Mouse (Mus musculus) liver, adult 2 months (tissue): ENCODE results near the gene Cul9.

Source experiments
- CTCF ChIP-seq: fragments of 200-500 bp; IDR thresholded peaks from 2 replicates; pipeline ENCODE4 v1.5.1; 2011; ENCODE audit warnings: low read depth, low read length, control low read depth
- POLR2A ChIP-seq: fragments of 200-500 bp; IDR thresholded peaks from 2 replicates; pipeline ENCODE4 v1.6.1; 2011; ENCODE audit warnings: low read length, control low read depth; ENCODE audit not compliant: insufficient read depth; ENCODE audit errors: extremely low read depth

GRCm38 (mm10) chr17:46458439-46458838 lies 87.7 kb downstream of the Cul9 start:
- TF ChIP-seq CTCF (no peak), POLR2A (no peak)
